Mouse (Mus musculus): ENCODE results near the gene Atp6v0e.

GRCm38 (mm10) chr17:26690236-26690635 is 27.2 kb downstream of the Atp6v0e start:
- TF ChIP-seq CTCF (IDR thresholded peaks at IDR 0.05; ENCODE audit: low read depth, low read length) (no peak), POLR2A (IDR thresholded peaks at IDR 0.05; ENCODE audit: insufficient read depth, low read length) (no peak)
